Mouse (Mus musculus): ENCODE measurements around the gene Adgrb3. TPM values are rescaled to one million over a fixed set of nuclear protein-coding genes. Genes with fewer than 3 reads are reported as not detected.
A peak's percentile ranks its signal among the peaks of the same experiment; 100 is the strongest.

Adgrb3 gene
- polyA plus RNA-seq, 1 experiment: not detected

GRCm38 (mm10) chr1:25317142-25317541 lies 512.4 kb downstream of the Adgrb3 start:
- no peak for TF ChIP-seq POLR2A (IDR thresholded peaks at IDR 0.05; ENCODE audit: insufficient read depth, low read depth, low read length)
- TF ChIP-seq CTCF (IDR thresholded peaks at IDR 0.05; ENCODE audit: insufficient read depth, low read depth, low read length): no peak
- Histone ChIP-seq H3K4me1 (ENCODE audit: control insufficient read depth, insufficient read depth, low read length) (no peaks in the 10 kb centered on the region), H3K4me3 (ENCODE audit: insufficient read depth, low read depth, low read length) (no peak overlapping the region), H3K27ac (ENCODE audit: insufficient read depth, low read depth, low read length) (no peak overlapping the region)

- no peak overlapping the region for H3K27ac ChIP-seq (ENCODE audit: insufficient read depth, low read depth, low read length)
- WGBS: 80% methylated on average over 2 of the region's 2 CpGs
- H3K4me1 ChIP-seq (ENCODE audit: control insufficient read depth, insufficient read depth, low read length): no peaks in the 10 kb centered on the region
- H3K4me3 ChIP-seq (ENCODE audit: insufficient read depth, low read depth, low read length): no peak overlapping the region
- no peak for TF ChIP-seq CTCF (IDR thresholded peaks at IDR 0.05; ENCODE audit: insufficient read depth, low read depth, low read length)
- no peak for TF ChIP-seq POLR2A (IDR thresholded peaks at IDR 0.05; ENCODE audit: insufficient read depth, low read depth, low read length)
Observed at GRCm38 (mm10) chr1:25312344-25312743, 517.2 kb downstream of the Adgrb3 start.

GRCm38 (mm10) chr1:25310066-25310465 lies 519.4 kb downstream of the Adgrb3 start:
- H3K4me1 ChIP-seq (ENCODE audit: control insufficient read depth, insufficient read depth, low read length): no peaks in the 10 kb centered on the region
- no peak overlapping the region for H3K4me3 ChIP-seq (ENCODE audit: insufficient read depth, low read depth, low read length)
- TF ChIP-seq CTCF (IDR thresholded peaks at IDR 0.05; ENCODE audit: insufficient read depth, low read depth, low read length) (no peak), POLR2A (IDR thresholded peaks at IDR 0.05; ENCODE audit: insufficient read depth, low read depth, low read length) (no peak)
- WGBS: 42% methylated on average over 2 of the region's 2 CpGs
- H3K27ac ChIP-seq (ENCODE audit: insufficient read depth, low read depth, low read length): no peak overlapping the region

GRCm38 (mm10) chr1:25281471-25281870 lies 548.0 kb downstream of the Adgrb3 start:
- Histone ChIP-seq H3K27ac (ENCODE audit: insufficient read depth, low read depth, low read length) (no peak overlapping the region), H3K4me3 (ENCODE audit: insufficient read depth, low read depth, low read length) (no peak overlapping the region), H3K4me1 (ENCODE audit: control insufficient read depth, insufficient read depth, low read length) (no peaks in the 10 kb centered on the region)
- WGBS: 53% methylated on average over 8 of the region's 8 CpGs
- TF ChIP-seq CTCF (IDR thresholded peaks at IDR 0.05; ENCODE audit: insufficient read depth, low read depth, low read length) (no peak), POLR2A (IDR thresholded peaks at IDR 0.05; ENCODE audit: insufficient read depth, low read depth, low read length) (no peak)

- no peak for TF ChIP-seq CTCF (IDR thresholded peaks at IDR 0.05; ENCODE audit: insufficient read depth, low read depth, low read length)
- no peak for TF ChIP-seq POLR2A (IDR thresholded peaks at IDR 0.05; ENCODE audit: insufficient read depth, low read depth, low read length)
- no peaks in the 10 kb centered on the region for H3K4me1 ChIP-seq (ENCODE audit: control insufficient read depth, insufficient read depth, low read length)
- H3K27ac ChIP-seq (ENCODE audit: insufficient read depth, low read depth, low read length): no peak overlapping the region
- H3K4me3 ChIP-seq (ENCODE audit: insufficient read depth, low read depth, low read length): no peak overlapping the region
Observed at GRCm38 (mm10) chr1:25250562-25250961, 578.9 kb downstream of the Adgrb3 start.

GRCm38 (mm10) chr1:25242436-25242835 lies 587.1 kb downstream of the Adgrb3 start:
- Histone ChIP-seq H3K4me1 (ENCODE audit: control insufficient read depth, insufficient read depth, low read length) (no peaks in the 10 kb centered on the region), H3K27ac (ENCODE audit: insufficient read depth, low read depth, low read length) (no peak overlapping the region), H3K4me3 (ENCODE audit: insufficient read depth, low read depth, low read length) (no peak overlapping the region)
- 57% methylated on average over 6 of the region's 6 CpGs for WGBS
- TF ChIP-seq POLR2A (IDR thresholded peaks at IDR 0.05; ENCODE audit: insufficient read depth, low read depth, low read length) (no peak), CTCF (IDR thresholded peaks at IDR 0.05; ENCODE audit: insufficient read depth, low read depth, low read length) (no peak)

GRCm38 (mm10) chr1:25229245-25229750 lies 600.2 kb downstream of the Adgrb3 start:
- TF ChIP-seq POLR2A (IDR thresholded peaks at IDR 0.05; ENCODE audit: insufficient read depth, low read depth, low read length) (no peak), CTCF (IDR thresholded peaks at IDR 0.05; ENCODE audit: insufficient read depth, low read depth, low read length) (no peak)
- H3K4me3 ChIP-seq (ENCODE audit: insufficient read depth, low read depth, low read length): peak overlapping the region; percentile 51
- no peaks in the 10 kb centered on the region for H3K4me1 ChIP-seq (ENCODE audit: control insufficient read depth, insufficient read depth, low read length)
- peak overlapping the region; percentile 88 for H3K27ac ChIP-seq (ENCODE audit: insufficient read depth, low read depth, low read length)
- WGBS: 7% methylated on average over 7 of the region's 7 CpGs

GRCm38 (mm10) chr1:25228381-25229244 lies 600.9 kb downstream of the Adgrb3 start:
- peak overlapping the region; percentile 51 for H3K4me3 ChIP-seq (ENCODE audit: insufficient read depth, low read depth, low read length)
- peaks cover 2% of the 10 kb centered on the region; the same call in 1 of the 2 replicates for H3K4me1 ChIP-seq (ENCODE audit: control insufficient read depth, insufficient read depth, low read length)
- TF ChIP-seq POLR2A (IDR thresholded peaks at IDR 0.05; ENCODE audit: insufficient read depth, low read depth, low read length) (0 out of 2 replicates have a peak, but pooled peaks have one; percentile 43), CTCF (IDR thresholded peaks at IDR 0.05; ENCODE audit: insufficient read depth, low read depth, low read length) (no peak)
- 2% methylated on average over 37 of the region's 37 CpGs for WGBS
- peak overlapping the region; percentile 88 for H3K27ac ChIP-seq (ENCODE audit: insufficient read depth, low read depth, low read length)

GRCm38 (mm10) chr1:25227880-25228279 lies 601.6 kb downstream of the Adgrb3 start:
- no peak for TF ChIP-seq POLR2A (IDR thresholded peaks at IDR 0.05; ENCODE audit: insufficient read depth, low read depth, low read length)
- no peak for TF ChIP-seq CTCF (IDR thresholded peaks at IDR 0.05; ENCODE audit: insufficient read depth, low read depth, low read length)
- WGBS: 16% methylated on average over 3 of the region's 3 CpGs
- H3K27ac ChIP-seq (ENCODE audit: insufficient read depth, low read depth, low read length): peak overlapping the region; percentile 88
- peaks cover 2% of the 10 kb centered on the region; the same call in 1 of the 2 replicates for H3K4me1 ChIP-seq (ENCODE audit: control insufficient read depth, insufficient read depth, low read length)
- H3K4me3 ChIP-seq (ENCODE audit: insufficient read depth, low read depth, low read length): peak overlapping the region; percentile 51

Measured in olfactory bulb, adult 2 months (tissue).